Mouse (Mus musculus): Measurements from ENCODE around the gene Rbm46. TPM values are rescaled to one million over a fixed set of nuclear protein-coding genes. Genes with fewer than 3 reads are reported as not detected.
A peak's percentile ranks its signal among the peaks of the same experiment; 100 is the strongest.

Gene Rbm46
- polyA plus RNA-seq (2015; fragmentation: Nextera tagmentation; extraction: Ambion mirVana) = 2.6 and 3.0 TPM in 2 replicates

DNA sequence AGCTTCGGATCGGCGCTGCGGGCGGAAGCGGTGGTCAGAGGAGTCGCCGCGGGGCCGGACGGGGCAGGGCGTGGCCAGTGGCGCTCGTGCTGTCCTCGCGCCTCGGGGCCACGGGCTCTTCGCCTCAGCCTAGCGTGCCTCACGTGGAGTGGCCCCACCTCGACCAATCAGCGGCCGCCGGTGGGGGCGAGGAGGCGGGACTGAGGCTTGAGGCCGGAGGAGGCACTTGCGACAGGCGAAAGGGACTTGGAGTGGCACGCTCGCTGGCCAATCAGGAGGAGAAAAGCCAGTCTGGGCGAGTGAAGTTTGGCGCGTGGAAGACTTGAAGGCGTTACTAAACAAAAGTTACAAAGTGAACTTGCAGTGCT lies at the start of gene Rbm46:
Gene Rbm46 (minus strand): TSS at position 112 of the 368 bp plus-strand sequence.
- Histone ChIP-seq H3K4me3 (ENCODE audit: low read length) (peak within 1 kb of the TSS; percentile 40), H3K36me3 (ENCODE audit: insufficient read depth, low read length) (no peaks in the 10 kb centered on the region), H3K9ac (replicated peaks; ENCODE audit: low read length) (peak within 1 kb of the TSS; percentile 24; the same call in 1 of the 2 replicates), H3K4me2 (replicated peaks; ENCODE audit: low read depth, low read length) (peak within 1 kb of the TSS; percentile 51), H3K9me3 (ENCODE audit: low read length) (no peaks in the 10 kb centered on the region), H3K4me1 (ENCODE audit: insufficient read depth, low read length) (0 out of 2 replicates have a peak, but pooled peaks cover 6% of the 10 kb centered on the region), H3K27me3 (ENCODE audit: insufficient read depth, low read length) (peaks cover 25% of the 10 kb centered on the region), H3K27ac (ENCODE audit: low read length) (no peak within 1 kb of the TSS)
- ATAC-seq (ENCODE audit: low FRiP score, low TSS enrichment) = peak; percentile 98
- 21% methylated on average over 32 of the region's 36 CpGs for WGBS

DNA sequence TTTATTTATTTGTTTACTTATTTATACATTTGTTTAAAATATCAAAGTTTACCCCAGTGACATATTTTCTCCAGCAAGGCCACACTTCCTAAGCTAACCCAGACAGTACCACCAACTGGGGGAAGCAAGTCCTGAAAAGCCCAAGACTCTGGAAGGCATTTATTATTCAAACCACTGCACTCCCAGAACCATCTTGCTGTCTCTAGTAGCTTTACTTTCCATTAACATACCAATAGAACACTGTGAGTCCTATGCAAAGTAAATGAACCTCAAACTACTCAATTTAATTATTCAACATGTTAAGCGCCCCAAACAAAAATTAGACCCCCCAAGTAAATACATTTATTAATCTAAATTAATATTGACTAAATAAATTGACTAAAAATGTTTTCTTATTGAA lies 39.3 kb upstream of the Rbm46 start:
- no peak overlapping the region for H3K4me3 ChIP-seq (ENCODE audit: low read length)
- H3K36me3 ChIP-seq (ENCODE audit: insufficient read depth, low read length) = no peaks in the 10 kb centered on the region
- H3K4me2 ChIP-seq (replicated peaks; ENCODE audit: low read depth, low read length) = no peak overlapping the region
- H3K4me1 ChIP-seq (ENCODE audit: insufficient read depth, low read length) = no peaks in the 10 kb centered on the region
- no peaks in the 10 kb centered on the region for H3K9me3 ChIP-seq (ENCODE audit: low read length)
- no peak overlapping the region for H3K27ac ChIP-seq (ENCODE audit: low read length)
- WGBS = 48% methylated on average over 1 of the region's 1 CpGs
- ATAC-seq (ENCODE audit: low FRiP score, low TSS enrichment) = no peak
- H3K27me3 ChIP-seq (ENCODE audit: insufficient read depth, low read length) = 0 out of 2 replicates have a peak, but pooled peaks cover 2% of the 10 kb centered on the region
- H3K9ac ChIP-seq (replicated peaks; ENCODE audit: low read length) = no peak overlapping the region

DNA sequence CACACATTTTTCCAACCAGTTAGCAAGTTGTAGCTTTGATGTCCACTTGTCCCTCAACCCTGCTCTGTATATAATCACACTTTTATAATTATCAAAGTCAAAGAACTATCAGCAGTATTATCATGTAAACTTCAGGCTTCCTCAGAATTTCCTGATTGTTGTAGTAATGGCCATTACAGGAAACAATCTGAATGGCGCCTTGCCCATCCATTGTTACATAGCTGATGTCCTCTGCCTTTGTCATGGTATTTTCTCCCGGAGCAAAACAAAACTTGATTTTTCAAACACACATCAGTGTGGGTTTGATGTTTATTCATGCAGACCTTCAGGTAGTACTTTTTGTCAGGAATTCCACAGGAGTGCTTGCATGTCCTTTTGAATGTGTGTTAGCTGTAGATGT lies 32.4 kb upstream of the Rbm46 start:
- H3K36me3 ChIP-seq (ENCODE audit: insufficient read depth, low read length) = no peaks in the 10 kb centered on the region
- peaks cover 14% of the 10 kb centered on the region for H3K27me3 ChIP-seq (ENCODE audit: insufficient read depth, low read length)
- no peak overlapping the region for H3K27ac ChIP-seq (ENCODE audit: low read length)
- H3K9ac ChIP-seq (replicated peaks; ENCODE audit: low read length) = no peak overlapping the region
- no peaks in the 10 kb centered on the region for H3K9me3 ChIP-seq (ENCODE audit: low read length)
- no peak for ATAC-seq (ENCODE audit: low FRiP score, low TSS enrichment)
- H3K4me3 ChIP-seq (ENCODE audit: low read length) = no peak overlapping the region
- WGBS = 70% methylated on average over 2 of the region's 2 CpGs
- H3K4me2 ChIP-seq (replicated peaks; ENCODE audit: low read depth, low read length) = no peak overlapping the region
- H3K4me1 ChIP-seq (ENCODE audit: insufficient read depth, low read length) = peaks cover 9% of the 10 kb centered on the region

DNA sequence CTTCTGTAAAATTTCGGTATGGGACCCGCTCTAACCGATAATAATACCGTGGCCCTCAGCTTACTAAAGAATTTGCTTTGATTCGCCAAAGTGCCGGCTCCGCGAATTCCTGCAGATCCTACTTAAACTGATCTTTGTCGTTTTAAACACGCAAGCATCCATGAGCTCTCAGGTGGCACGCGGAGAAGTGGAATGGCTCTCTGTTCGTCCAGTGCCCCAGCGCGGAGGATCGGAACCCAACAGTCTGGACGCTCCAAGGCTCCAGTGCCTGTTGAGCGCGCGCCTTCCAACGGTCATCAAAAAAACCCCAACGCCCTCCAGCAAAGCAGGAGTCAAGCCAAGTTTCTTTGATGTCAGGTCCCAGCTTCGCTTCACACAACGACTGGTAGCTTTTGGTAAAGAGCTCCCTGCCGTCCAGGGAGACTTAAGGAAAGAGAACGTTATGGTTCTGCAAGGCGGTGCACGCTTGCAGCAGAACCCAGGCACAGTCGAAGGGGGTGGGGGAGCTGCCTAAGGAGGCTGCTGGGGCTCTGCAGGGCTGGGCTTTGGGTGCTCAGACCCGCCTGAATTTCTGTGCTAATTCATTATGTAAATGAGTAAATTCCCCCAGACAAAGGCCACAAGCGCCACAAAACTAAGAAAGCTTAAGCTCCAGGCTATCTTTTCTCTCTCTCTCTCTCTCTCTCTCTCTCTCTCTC lies 28.1 kb upstream of the Rbm46 start:
- peak overlapping the region; percentile 61 for H3K4me2 ChIP-seq (replicated peaks; ENCODE audit: low read depth, low read length)
- peaks cover 15% of the 10 kb centered on the region for H3K4me1 ChIP-seq (ENCODE audit: insufficient read depth, low read length)
- no peak overlapping the region for H3K9ac ChIP-seq (replicated peaks; ENCODE audit: low read length)
- H3K36me3 ChIP-seq (ENCODE audit: insufficient read depth, low read length) = no peaks in the 10 kb centered on the region
- H3K27ac ChIP-seq (ENCODE audit: low read length) = no peak overlapping the region
- peak; percentile 42; the same call in 1 of the 2 replicates for ATAC-seq (ENCODE audit: low FRiP score, low TSS enrichment)
- peaks cover 25% of the 10 kb centered on the region for H3K27me3 ChIP-seq (ENCODE audit: insufficient read depth, low read length)
- under 1% methylated on average over 31 of the region's 31 CpGs for WGBS
- no peaks in the 10 kb centered on the region for H3K9me3 ChIP-seq (ENCODE audit: low read length)
- peak overlapping the region; percentile 41 for H3K4me3 ChIP-seq (ENCODE audit: low read length)

DNA sequence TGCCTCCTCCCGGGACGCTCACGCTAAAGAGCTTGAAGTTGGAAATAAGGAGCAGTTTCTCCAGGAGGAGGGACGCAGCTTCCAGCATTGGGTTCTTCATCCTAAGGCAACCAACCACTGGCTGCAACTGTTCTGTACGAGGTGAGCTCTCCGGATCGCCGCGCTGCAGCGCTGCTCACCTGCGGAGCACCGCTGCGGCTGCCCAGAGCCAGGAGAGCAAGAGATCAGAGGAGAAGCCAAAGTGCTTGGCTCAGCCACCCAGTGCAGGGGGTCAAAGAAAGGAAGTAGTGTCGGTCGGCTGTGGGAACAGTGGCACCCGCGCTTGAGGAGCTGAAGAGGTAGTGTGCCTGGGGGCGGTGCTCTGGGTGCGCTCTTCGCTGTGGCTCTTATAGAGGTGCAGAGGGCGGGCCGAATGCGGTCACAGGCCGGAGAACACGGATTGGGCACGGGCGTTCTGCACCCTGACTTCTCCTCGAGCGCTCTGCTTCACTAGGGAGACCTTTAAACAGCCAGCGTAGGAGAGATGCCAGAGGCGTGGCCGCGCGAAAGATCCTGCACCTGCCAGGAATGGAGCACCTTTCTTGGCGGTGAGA lies 27.4 kb upstream of the Rbm46 start, which contains the start of gene Lrat:
Gene Lrat (minus strand): TSS at position 361 of the 593 bp plus-strand sequence.
- ATAC-seq (ENCODE audit: low FRiP score, low TSS enrichment) = peak; percentile 95
- H3K27ac ChIP-seq (ENCODE audit: low read length) = no peak within 1 kb of the TSS

DNA sequence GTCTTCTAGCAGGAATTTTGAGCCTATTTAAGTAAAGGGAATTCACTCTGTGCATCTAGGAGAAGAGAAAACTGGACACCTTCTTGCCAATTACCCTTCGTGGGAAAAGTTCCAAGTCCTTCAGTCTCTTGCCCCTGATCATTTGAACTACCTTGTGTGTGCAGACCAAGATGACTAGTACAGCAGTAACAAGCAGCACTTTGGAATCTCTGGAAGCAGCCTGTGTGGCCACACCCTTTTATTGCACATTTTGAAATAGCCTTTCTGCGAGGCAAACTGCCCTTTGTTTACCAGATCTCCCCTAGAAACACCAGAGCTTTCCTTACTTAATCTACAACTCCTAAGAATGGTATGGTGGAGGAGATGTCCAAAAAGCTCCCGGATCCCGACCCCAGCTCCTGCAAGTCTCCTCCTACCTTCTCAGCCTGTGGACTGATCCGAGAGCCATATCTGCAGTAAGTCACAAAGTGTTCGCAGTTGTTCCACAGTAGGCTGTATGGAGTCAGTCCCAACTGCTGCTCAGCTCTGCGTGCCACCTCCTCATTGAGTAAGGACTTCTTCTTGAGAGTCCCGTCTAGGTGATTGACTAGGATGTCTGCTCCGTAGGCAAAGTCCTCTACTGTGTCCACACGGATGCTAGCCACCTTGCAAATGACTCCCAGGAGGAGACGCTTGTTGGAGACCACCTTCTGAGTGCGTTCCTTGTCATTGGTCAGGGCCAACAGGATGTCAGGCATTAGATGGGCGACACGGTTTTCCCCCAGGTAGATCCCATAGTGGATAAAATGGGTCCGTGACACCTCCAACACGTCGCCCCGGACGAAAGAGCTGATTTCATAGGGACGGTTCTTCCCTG lies 26.7 kb upstream of the Rbm46 start:
- 18% methylated on average over 20 of the region's 20 CpGs for whole genome bisulfite sequencing

More for the DNA sequence above, 27.4 kb upstream of the Rbm46 start, which contains the start of gene Lrat:
- no peak within 1 kb of the TSS for H3K9ac ChIP-seq (replicated peaks; ENCODE audit: low read length)
- peak within 1 kb of the TSS; percentile 61 for H3K4me2 ChIP-seq (replicated peaks; ENCODE audit: low read depth, low read length)
- under 1% methylated on average over 35 of the region's 35 CpGs for WGBS
- peaks cover 25% of the 10 kb centered on the region for H3K27me3 ChIP-seq (ENCODE audit: insufficient read depth, low read length)
- H3K4me3 ChIP-seq (ENCODE audit: low read length) = peak within 1 kb of the TSS; percentile 41
- peaks cover 15% of the 10 kb centered on the region for H3K4me1 ChIP-seq (ENCODE audit: insufficient read depth, low read length)
- no peaks in the 10 kb centered on the region for H3K9me3 ChIP-seq (ENCODE audit: low read length)
- H3K36me3 ChIP-seq (ENCODE audit: insufficient read depth, low read length) = no peaks in the 10 kb centered on the region

DNA sequence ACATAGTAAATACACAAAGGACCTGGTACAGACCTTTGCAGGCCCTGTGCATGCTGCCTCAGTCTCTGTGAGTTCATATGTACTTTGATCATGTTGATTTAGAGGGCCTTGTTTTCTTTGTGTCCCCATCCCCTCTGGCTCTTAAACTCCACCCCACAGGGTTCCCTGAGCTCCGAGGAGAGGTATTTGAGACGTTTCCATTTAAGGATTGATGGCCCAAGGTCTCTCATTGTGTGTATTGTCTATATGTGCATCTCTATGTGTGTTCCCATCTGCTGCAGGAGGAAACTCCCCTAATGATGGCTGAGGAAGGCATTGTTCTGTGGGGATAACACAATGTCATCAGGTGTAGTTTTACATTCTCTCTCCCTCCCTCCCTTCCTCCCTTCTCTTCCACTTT lies 12.6 kb upstream of the Rbm46 start:
- no peaks in the 10 kb centered on the region for H3K4me1 ChIP-seq (ENCODE audit: insufficient read depth, low read length)
- no peak for ATAC-seq (ENCODE audit: low FRiP score, low TSS enrichment)
- H3K9ac ChIP-seq (replicated peaks; ENCODE audit: low read length) = no peak overlapping the region
- no peak overlapping the region for H3K4me3 ChIP-seq (ENCODE audit: low read length)
- WGBS = 13% methylated on average over 2 of the region's 2 CpGs
- no peak overlapping the region for H3K27ac ChIP-seq (ENCODE audit: low read length)
- H3K4me2 ChIP-seq (replicated peaks; ENCODE audit: low read depth, low read length) = no peak overlapping the region
- no peaks in the 10 kb centered on the region for H3K27me3 ChIP-seq (ENCODE audit: insufficient read depth, low read length)
- no peaks in the 10 kb centered on the region for H3K36me3 ChIP-seq (ENCODE audit: insufficient read depth, low read length)
- no peaks in the 10 kb centered on the region for H3K9me3 ChIP-seq (ENCODE audit: low read length)

More for the DNA sequence above, 26.7 kb upstream of the Rbm46 start:
- Histone ChIP-seq H3K4me2 (replicated peaks; ENCODE audit: low read depth, low read length) (peak overlapping the region; percentile 61), H3K9me3 (ENCODE audit: low read length) (no peaks in the 10 kb centered on the region), H3K4me3 (ENCODE audit: low read length) (peak overlapping the region; percentile 41), H3K9ac (replicated peaks; ENCODE audit: low read length) (no peak overlapping the region), H3K36me3 (ENCODE audit: insufficient read depth, low read length) (no peaks in the 10 kb centered on the region), H3K27ac (ENCODE audit: low read length) (no peak overlapping the region), H3K27me3 (ENCODE audit: insufficient read depth, low read length) (peaks cover 25% of the 10 kb centered on the region), H3K4me1 (ENCODE audit: insufficient read depth, low read length) (peaks cover 15% of the 10 kb centered on the region)
- no peak for ATAC-seq (ENCODE audit: low FRiP score, low TSS enrichment)

DNA sequence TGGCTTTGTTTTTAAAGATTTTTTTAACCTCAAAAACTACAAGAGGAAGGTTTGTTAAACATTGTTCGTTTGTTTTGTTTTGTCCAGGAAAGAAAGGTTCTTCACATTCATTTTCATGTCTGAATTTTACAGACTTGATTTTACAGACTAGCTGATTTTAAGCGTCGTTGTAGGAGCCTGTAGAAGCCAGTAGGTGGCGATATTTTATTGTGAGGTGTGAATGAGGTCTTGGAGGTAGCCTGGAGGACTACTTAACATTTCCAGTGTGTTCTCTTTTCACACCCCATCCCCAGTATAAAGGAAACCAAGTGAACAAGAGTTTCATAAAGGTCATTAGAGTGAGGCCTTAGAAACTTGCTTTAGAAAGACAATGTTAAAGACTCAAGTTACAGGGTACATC lies 975 bp upstream of the Rbm46 start:
- Histone ChIP-seq H3K4me3 (ENCODE audit: low read length) (no peak overlapping the region), H3K9ac (replicated peaks; ENCODE audit: low read length) (no peak overlapping the region), H3K4me2 (replicated peaks; ENCODE audit: low read depth, low read length) (no peak overlapping the region), H3K36me3 (ENCODE audit: insufficient read depth, low read length) (no peaks in the 10 kb centered on the region), H3K27me3 (ENCODE audit: insufficient read depth, low read length) (peaks cover 25% of the 10 kb centered on the region), H3K4me1 (ENCODE audit: insufficient read depth, low read length) (0 out of 2 replicates have a peak, but pooled peaks cover 6% of the 10 kb centered on the region), H3K27ac (ENCODE audit: low read length) (no peak overlapping the region), H3K9me3 (ENCODE audit: low read length) (no peaks in the 10 kb centered on the region)
- ATAC-seq (ENCODE audit: low FRiP score, low TSS enrichment) = no peak
- 5% methylated on average over 4 of the region's 4 CpGs for WGBS

DNA sequence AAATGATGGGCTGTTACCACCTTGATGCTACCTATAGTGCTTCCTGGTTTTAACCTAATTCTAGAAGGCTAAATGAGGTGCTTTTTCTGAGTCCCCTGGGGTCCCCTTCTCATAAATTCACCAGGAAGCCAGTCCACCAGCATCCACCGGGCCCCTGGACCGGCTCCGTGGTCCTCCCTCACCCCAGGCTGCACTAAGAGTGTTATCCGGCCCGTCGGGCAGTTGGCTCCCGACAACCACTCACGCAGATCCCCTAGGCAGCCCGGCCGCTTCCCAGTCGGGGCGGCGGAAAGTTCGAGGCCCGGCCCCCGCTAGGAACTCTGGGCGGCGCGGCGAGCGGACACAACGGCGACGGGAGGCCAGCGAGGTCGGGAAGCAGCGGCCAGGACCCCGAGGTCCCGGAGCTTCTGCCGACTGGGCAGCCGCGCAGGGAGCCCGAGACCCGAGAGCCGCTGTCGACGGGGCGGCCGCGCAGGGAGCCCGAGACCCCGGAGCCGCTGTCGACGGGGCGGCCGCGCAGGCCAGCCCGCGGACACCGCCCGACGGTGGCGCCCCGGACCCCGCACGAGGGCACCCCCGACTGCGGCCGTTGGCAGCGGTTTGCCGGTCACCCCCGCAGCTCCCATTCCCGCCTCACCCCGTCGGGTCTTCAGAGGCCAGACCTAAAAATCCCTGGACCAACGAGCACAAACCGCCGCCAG lies 462 bp downstream of the Rbm46 start:
- Histone ChIP-seq H3K36me3 (ENCODE audit: insufficient read depth, low read length) (no peaks in the 10 kb centered on the region), H3K9me3 (ENCODE audit: low read length) (no peaks in the 10 kb centered on the region), H3K4me3 (ENCODE audit: low read length) (peak overlapping the region; percentile 40), H3K27ac (ENCODE audit: low read length) (no peak overlapping the region), H3K4me1 (ENCODE audit: insufficient read depth, low read length) (0 out of 2 replicates have a peak, but pooled peaks cover 6% of the 10 kb centered on the region), H3K27me3 (ENCODE audit: insufficient read depth, low read length) (peaks cover 25% of the 10 kb centered on the region), H3K4me2 (replicated peaks; ENCODE audit: low read depth, low read length) (peak overlapping the region; percentile 51), H3K9ac (replicated peaks; ENCODE audit: low read length) (peak overlapping the region; percentile 24; the same call in 1 of the 2 replicates)
- ATAC-seq (ENCODE audit: low FRiP score, low TSS enrichment) = peak; percentile 62
- 17% methylated on average over 50 of the region's 69 CpGs for WGBS
